Mouse (Mus musculus): ENCODE results near the gene Cst3. TPM values are rescaled to one million over a fixed set of nuclear protein-coding genes. Genes with fewer than 3 reads are reported as not detected.

The Cst3 gene
- 514 and 555 TPM in 2 replicates for polyA plus RNA-seq (2015; fragmentation: Nextera tagmentation; extraction: Ambion mirVana)

- Histone ChIP-seq H3K27ac (peak within 1 kb of the TSS; percentile 97), H3K36me3 (peaks cover 20% of the 10 kb centered on the region), H3K9ac (peak within 1 kb of the TSS; percentile 95), H3K9me3 (no peaks in the 10 kb centered on the region), H3K27me3 (no peaks in the 10 kb centered on the region), H3K4me1 (peaks cover 46% of the 10 kb centered on the region), H3K4me2 (peak within 1 kb of the TSS; percentile 80), H3K4me3 (peak within 1 kb of the TSS; percentile 95)
- peak; percentile 94 for ATAC-seq (ENCODE audit: borderline replicate concordance, extremely low read depth, low FRiP score, low TSS enrichment)
- WGBS = 0% methylated on average over 19 of the region's 19 CpGs
Observed at GRCm38 (mm10) chr2:148875335-148875811, at the start of gene Cst3. Gene Cst3 (minus strand): TSS chr2:148875692.

- ATAC-seq (ENCODE audit: borderline replicate concordance, extremely low read depth, low FRiP score, low TSS enrichment) = peak; percentile 65; the same call in 1 of the 2 replicates
- 8% methylated on average over 5 of the region's 5 CpGs for WGBS
- Histone ChIP-seq H3K27me3 (no peaks in the 10 kb centered on the region), H3K9me3 (no peaks in the 10 kb centered on the region), H3K4me3 (no peak overlapping the region), H3K9ac (no peak overlapping the region), H3K36me3 (no peaks in the 10 kb centered on the region), H3K27ac (no peak overlapping the region), H3K4me2 (no peak overlapping the region), H3K4me1 (no peaks in the 10 kb centered on the region)
Observed at GRCm38 (mm10) chr2:148902286-148902685, 26.8 kb upstream of the Cst3 start.

- ATAC-seq (ENCODE audit: borderline replicate concordance, extremely low read depth, low FRiP score, low TSS enrichment) = no peak
- Histone ChIP-seq H3K27ac (no peak overlapping the region), H3K4me3 (no peak overlapping the region), H3K9ac (no peak overlapping the region), H3K9me3 (no peaks in the 10 kb centered on the region), H3K4me1 (no peaks in the 10 kb centered on the region), H3K4me2 (no peak overlapping the region), H3K36me3 (no peaks in the 10 kb centered on the region), H3K27me3 (no peaks in the 10 kb centered on the region)
- WGBS = 52% methylated on average over 4 of the region's 4 CpGs
Observed at GRCm38 (mm10) chr2:148900305-148900704, 24.8 kb upstream of the Cst3 start.

GRCm38 (mm10) chr2:148896219-148896618 lies 20.7 kb upstream of the Cst3 start:
- Histone ChIP-seq H3K4me1 (no peaks in the 10 kb centered on the region), H3K27me3 (no peaks in the 10 kb centered on the region), H3K9me3 (no peaks in the 10 kb centered on the region), H3K4me3 (no peak overlapping the region), H3K36me3 (no peaks in the 10 kb centered on the region), H3K9ac (no peak overlapping the region), H3K27ac (no peak overlapping the region), H3K4me2 (no peak overlapping the region)
- WGBS = 52% methylated on average over 1 of the region's 1 CpGs
- no peak for ATAC-seq (ENCODE audit: borderline replicate concordance, extremely low read depth, low FRiP score, low TSS enrichment)

GRCm38 (mm10) chr2:148893107-148893506 lies 17.6 kb upstream of the Cst3 start:
- Histone ChIP-seq H3K27ac (no peak overlapping the region), H3K36me3 (no peaks in the 10 kb centered on the region), H3K4me2 (no peak overlapping the region), H3K4me1 (no peaks in the 10 kb centered on the region), H3K9ac (no peak overlapping the region), H3K27me3 (no peaks in the 10 kb centered on the region), H3K4me3 (no peak overlapping the region), H3K9me3 (no peaks in the 10 kb centered on the region)
- ATAC-seq (ENCODE audit: borderline replicate concordance, extremely low read depth, low FRiP score, low TSS enrichment) = no peak

DNA sequence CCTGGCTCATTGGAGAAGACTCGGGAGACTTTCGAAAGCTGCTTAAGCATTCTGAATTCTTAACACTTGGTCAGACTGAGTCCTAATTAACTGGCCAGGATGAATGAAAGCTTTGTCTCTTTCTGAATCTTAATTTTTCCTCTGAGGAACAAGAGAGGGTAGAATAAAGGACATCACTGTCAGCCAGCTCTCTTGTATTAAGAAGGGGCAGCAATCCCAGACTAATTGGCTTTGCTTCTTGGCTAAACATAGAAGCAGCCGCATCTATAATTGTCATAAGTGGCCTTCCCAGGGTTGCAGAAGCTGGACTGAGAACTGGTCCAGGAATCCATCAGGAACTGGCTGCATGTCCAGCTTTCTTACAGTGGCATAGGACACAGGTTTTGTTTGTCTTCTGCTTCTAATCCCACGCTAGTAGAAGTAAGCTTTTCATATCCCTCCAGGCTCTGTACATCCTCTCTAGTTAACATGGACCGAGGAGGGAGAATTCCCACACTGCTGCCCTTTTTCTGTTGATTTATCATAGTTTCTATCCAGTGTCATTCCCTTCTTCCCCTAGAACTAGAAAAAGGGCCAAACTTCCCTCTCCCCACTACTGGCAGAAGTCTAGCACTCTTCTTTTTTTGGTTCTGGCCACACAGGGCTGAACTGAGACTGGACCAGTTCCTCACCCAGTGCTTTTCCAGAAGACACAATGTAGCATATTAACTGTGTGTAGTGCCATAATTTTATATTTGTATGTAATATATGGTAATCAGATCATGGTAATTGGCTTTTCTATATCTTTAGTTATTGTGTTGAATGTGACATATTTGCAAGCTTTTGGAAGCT lies 14.7 kb upstream of the Cst3 start:
- H3K9ac ChIP-seq = no peak overlapping the region
- no peaks in the 10 kb centered on the region for H3K4me1 ChIP-seq
- ATAC-seq (ENCODE audit: borderline replicate concordance, extremely low read depth, low FRiP score, low TSS enrichment) = no peak
- no peak overlapping the region for H3K4me3 ChIP-seq
- no peak overlapping the region; the same call in 1 of the 2 replicates for H3K27ac ChIP-seq
- no peak overlapping the region for H3K4me2 ChIP-seq
- no peaks in the 10 kb centered on the region for H3K36me3 ChIP-seq
- no peaks in the 10 kb centered on the region for H3K9me3 ChIP-seq
- WGBS = 62% methylated on average over 5 of the region's 5 CpGs
- no peaks in the 10 kb centered on the region for H3K27me3 ChIP-seq

DNA sequence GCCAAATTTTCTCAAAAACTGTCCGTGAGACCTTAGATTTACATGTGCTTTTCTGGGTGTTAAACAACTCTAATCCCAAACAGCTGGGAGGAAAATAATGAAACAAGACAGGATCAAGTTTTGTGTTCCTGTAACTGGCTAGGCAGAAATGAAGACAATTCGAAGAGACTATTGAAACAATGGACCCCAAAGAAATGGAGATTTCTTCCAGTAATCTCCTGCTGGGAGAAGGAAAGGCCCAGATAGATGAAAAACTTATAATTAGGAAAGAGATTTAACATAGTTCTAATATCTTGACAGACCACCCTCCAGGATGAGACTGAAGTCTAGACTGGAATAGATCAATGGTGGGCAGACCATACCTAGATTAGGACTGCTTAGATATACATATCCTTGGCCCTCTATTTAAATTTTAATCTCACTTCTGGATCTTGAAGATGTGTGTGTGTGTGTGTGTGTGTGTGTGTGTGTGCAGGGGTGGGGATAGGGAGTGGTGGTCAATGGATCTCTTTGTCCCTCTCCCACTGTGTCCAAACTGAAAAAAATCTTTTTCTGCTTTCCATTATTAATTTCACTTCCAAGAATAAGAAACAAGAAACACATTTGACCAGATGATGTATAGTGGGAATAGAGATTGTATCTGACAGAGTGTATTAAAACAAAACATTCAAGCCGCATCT lies 14.0 kb upstream of the Cst3 start:
- H3K4me3 ChIP-seq = no peak overlapping the region
- no peak for ATAC-seq (ENCODE audit: borderline replicate concordance, extremely low read depth, low FRiP score, low TSS enrichment)
- H3K9me3 ChIP-seq = no peaks in the 10 kb centered on the region
- no peaks in the 10 kb centered on the region for H3K27me3 ChIP-seq
- H3K4me1 ChIP-seq = no peaks in the 10 kb centered on the region
- H3K9ac ChIP-seq = no peak overlapping the region
- no peak overlapping the region for H3K4me2 ChIP-seq
- no peaks in the 10 kb centered on the region for H3K36me3 ChIP-seq
- H3K27ac ChIP-seq = no peak overlapping the region
- WGBS = 65% methylated on average over 3 of the region's 3 CpGs

DNA sequence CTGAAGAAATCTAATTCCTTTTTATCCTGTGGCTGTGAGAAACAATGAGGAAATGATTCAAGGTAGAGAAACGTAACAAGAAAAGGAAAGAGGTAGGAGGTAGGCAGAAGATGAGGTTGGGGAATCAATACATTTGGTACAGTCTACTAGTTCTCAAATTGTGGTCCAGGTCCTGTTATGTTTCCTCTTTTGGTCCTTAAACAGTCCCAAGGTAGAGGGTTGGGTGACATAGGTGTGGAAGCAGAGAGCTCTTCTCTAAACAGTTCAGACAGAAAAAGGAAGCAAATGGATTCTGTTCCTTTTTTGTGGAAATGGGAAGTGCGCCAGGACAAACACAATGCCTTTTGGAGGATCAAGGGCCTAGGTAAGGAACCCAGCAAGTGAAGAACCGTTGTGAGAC lies 13.4 kb upstream of the Cst3 start:
- no peaks in the 10 kb centered on the region for H3K36me3 ChIP-seq
- no peaks in the 10 kb centered on the region for H3K4me1 ChIP-seq
- H3K9ac ChIP-seq = no peak overlapping the region
- no peak overlapping the region for H3K27ac ChIP-seq
- H3K4me3 ChIP-seq = no peak overlapping the region
- no peak for ATAC-seq (ENCODE audit: borderline replicate concordance, extremely low read depth, low FRiP score, low TSS enrichment)
- 68% methylated on average over 3 of the region's 3 CpGs for WGBS
- no peak overlapping the region for H3K4me2 ChIP-seq
- no peaks in the 10 kb centered on the region for H3K27me3 ChIP-seq
- H3K9me3 ChIP-seq = no peaks in the 10 kb centered on the region

- no peak overlapping the region for H3K27ac ChIP-seq
- no peak overlapping the region for H3K4me2 ChIP-seq
- H3K27me3 ChIP-seq = no peaks in the 10 kb centered on the region
- ATAC-seq (ENCODE audit: borderline replicate concordance, extremely low read depth, low FRiP score, low TSS enrichment) = no peak
- no peak overlapping the region for H3K9ac ChIP-seq
- no peaks in the 10 kb centered on the region for H3K9me3 ChIP-seq
- H3K4me1 ChIP-seq = no peaks in the 10 kb centered on the region
- H3K4me3 ChIP-seq = no peak overlapping the region
- H3K36me3 ChIP-seq = no peaks in the 10 kb centered on the region
Observed at GRCm38 (mm10) chr2:148884738-148885137, 9.2 kb upstream of the Cst3 start.

DNA sequence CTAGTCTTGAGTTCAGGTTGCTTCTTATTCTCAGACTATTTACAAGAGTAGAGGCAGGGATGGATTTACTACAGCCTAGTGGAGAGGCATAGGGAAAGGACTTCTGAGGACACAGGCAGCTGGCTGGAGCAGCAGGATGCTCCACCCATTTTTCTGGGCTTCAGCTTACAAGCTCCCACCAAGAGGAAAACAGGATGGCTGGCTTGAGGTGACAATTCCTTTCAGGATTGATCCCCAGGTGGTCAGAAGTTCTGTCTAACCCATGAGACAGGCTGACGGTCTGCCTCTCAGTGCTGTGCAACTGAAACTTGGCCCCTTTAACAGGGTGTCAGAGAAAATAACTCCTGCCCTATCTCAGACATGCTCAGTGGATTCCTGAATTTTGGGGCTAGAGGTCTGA lies 3.7 kb upstream of the Cst3 start:
- 75% methylated on average over 1 of the region's 1 CpGs for WGBS
- H3K4me1 ChIP-seq = peaks cover 26% of the 10 kb centered on the region
- H3K4me2 ChIP-seq = no peak overlapping the region

GRCm38 (mm10) chr2:148878641-148879130 lies 3.2 kb upstream of the Cst3 start:
- Histone ChIP-seq H3K4me2 (no peak overlapping the region), H3K4me3 (no peak overlapping the region), H3K27me3 (no peaks in the 10 kb centered on the region), H3K9ac (no peak overlapping the region), H3K9me3 (no peaks in the 10 kb centered on the region), H3K27ac (no peak overlapping the region), H3K36me3 (no peaks in the 10 kb centered on the region), H3K4me1 (peaks cover 31% of the 10 kb centered on the region)
- WGBS = 4% methylated on average over 2 of the region's 2 CpGs
- ATAC-seq (ENCODE audit: borderline replicate concordance, extremely low read depth, low FRiP score, low TSS enrichment) = no peak

More for the DNA sequence above, 3.7 kb upstream of the Cst3 start:
- Histone ChIP-seq H3K27me3 (no peaks in the 10 kb centered on the region), H3K9me3 (no peaks in the 10 kb centered on the region), H3K27ac (no peak overlapping the region), H3K36me3 (no peaks in the 10 kb centered on the region), H3K4me3 (no peak overlapping the region), H3K9ac (no peak overlapping the region)
- ATAC-seq (ENCODE audit: borderline replicate concordance, extremely low read depth, low FRiP score, low TSS enrichment) = no peak

Data from lung, embryonic 15.5 days (tissue).